9 mouse cellular contexts compared by ENCODE assay signal in genomic region chr3:20198869-20199268, GRCm38 (mm10). TPM values are rescaled to one million over a fixed set of nuclear protein-coding genes. Genes with fewer than 3 reads are reported as not detected.
DNase-seq lines count a peak whose midpoint lies in the region; ATAC-seq and TF ChIP-seq lines count a peak whose summit lies in the region.
"Had no signal": no experiment of that assay in that cellular context is flagged by ENCODE, and none has a peak within 500 bp of the region (broad histone marks: within the 10 kb centered on the region; RNA-seq: fewer than 3 reads in every experiment).

No protein-coding gene starts in this region.

- ATAC-seq in liver, embryonic 12.5 days, result no peak
- ATAC-seq in inflammation-experienced regulatory T-cells, adult 6 months, result peak; percentile 96
- ATAC-seq in midbrain, embryonic 16.5 days, result peak; percentile 71
- no peak for ATAC-seq in stomach, postnatal 0 days (ENCODE audit: low FRiP score, low TSS enrichment)

- no peak overlapping the region for H3K4me3 ChIP-seq in liver, embryonic 12.5 days
- H3K4me3 ChIP-seq in midbrain, embryonic 16.5 days (ENCODE audit: low read depth, low read length), result no peak overlapping the region
- no peak overlapping the region for H3K4me3 ChIP-seq in stomach, postnatal 0 days (ENCODE audit: low read depth, low read length)
- H3K4me3 ChIP-seq: erythroblast, embryonic 14.5 days had no signal

- H3K4me1 ChIP-seq in liver, embryonic 12.5 days, result no peaks in the 10 kb centered on the region
- H3K4me1 ChIP-seq in midbrain, embryonic 16.5 days (ENCODE audit: control insufficient read depth, insufficient read depth, low read length), result no peaks in the 10 kb centered on the region
- no peaks in the 10 kb centered on the region for H3K4me1 ChIP-seq in stomach, postnatal 0 days (replicated peaks; ENCODE audit: control insufficient read depth, insufficient read depth)

- H3K36me3 ChIP-seq in liver, embryonic 12.5 days, result no peaks in the 10 kb centered on the region
- no peaks in the 10 kb centered on the region for H3K36me3 ChIP-seq in midbrain, embryonic 16.5 days (ENCODE audit: control insufficient read depth, insufficient read depth, low read length)
- no peaks in the 10 kb centered on the region for H3K36me3 ChIP-seq in stomach, postnatal 0 days (ENCODE audit: control insufficient read depth, insufficient read depth, low read length)

- no peaks in the 10 kb centered on the region for H3K27me3 ChIP-seq in liver, embryonic 12.5 days (replicated peaks)
- no peaks in the 10 kb centered on the region for H3K27me3 ChIP-seq in midbrain, embryonic 16.5 days (ENCODE audit: control insufficient read depth, insufficient read depth, low read depth, low read length)
- H3K27me3 ChIP-seq in stomach, postnatal 0 days (ENCODE audit: control insufficient read depth, insufficient read depth, low read length), result no peaks in the 10 kb centered on the region

- TF ChIP-seq CTCF in brain, embryonic 14.5 days (IDR thresholded peaks at IDR 0.05; ENCODE audit: borderline replicate concordance, extremely low read depth, insufficient read depth, insufficient read length), result peak; percentile 78
- peak; percentile 92 for TF ChIP-seq CTCF in stomach, postnatal 0 days (IDR thresholded peaks at IDR 0.05; ENCODE audit: low read depth)

- no peak overlapping the region for H3K9ac ChIP-seq in liver, embryonic 12.5 days
- no peak overlapping the region for H3K9ac ChIP-seq in midbrain, embryonic 16.5 days (ENCODE audit: low read depth, low read length)
- H3K9ac ChIP-seq in stomach, postnatal 0 days (ENCODE audit: low read length), result no peak overlapping the region

- intact Hi-C loops in left cerebral cortex, postnatal 4 days (cut with DNase I), result loop anchor here (5.0 kb wide), 1 partner anchor 297 kb away; no protein-coding TSS in a partner anchor

- DNase-seq in liver, result peak; percentile 58
- peak; percentile 73 for DNase-seq in brain, embryonic 14.5 days (ENCODE audit: low read depth)
- DNase-seq in fibroblast of lung, adult 2 months (ENCODE audit: low read depth), result peak; percentile 14
- DNase-seq in left cerebral cortex, postnatal 4 days, result peak; percentile 53
- DNase-seq in stomach, postnatal 0 days (ENCODE audit: low spot score), result peak; percentile 57

- no peak for TF ChIP-seq POLR2A in brain, embryonic 14.5 days (IDR thresholded peaks at IDR 0.05; ENCODE audit: borderline replicate concordance, extremely low read depth, insufficient read depth, insufficient read length, poor library complexity, severe bottlenecking)

- H3K9me3 ChIP-seq in liver, embryonic 12.5 days (replicated peaks), result no peaks in the 10 kb centered on the region
- H3K9me3 ChIP-seq in midbrain, embryonic 16.5 days (replicated peaks; ENCODE audit: control insufficient read depth, low read length, poor library complexity, severe bottlenecking), result no peaks in the 10 kb centered on the region
- no peaks in the 10 kb centered on the region for H3K9me3 ChIP-seq in stomach, postnatal 0 days (ENCODE audit: control insufficient read depth, low read length)

- H3K4me2 ChIP-seq in liver, embryonic 12.5 days, result no peak overlapping the region
- no peak overlapping the region for H3K4me2 ChIP-seq in midbrain, embryonic 16.5 days (ENCODE audit: low read length)
- no peak overlapping the region for H3K4me2 ChIP-seq in stomach, postnatal 0 days (replicated peaks; ENCODE audit: low read depth)

- 18% methylated on average over 6 of the region's 6 CpGs for WGBS in liver, embryonic 12.5 days (ENCODE audit: insufficient replicate concordance)
- 29% methylated on average over 6 of the region's 6 CpGs for WGBS in midbrain, embryonic 16.5 days
- WGBS in stomach, postnatal 0 days, result 28% methylated on average over 6 of the region's 6 CpGs

- TF ChIP-seq EP300 in stomach, postnatal 0 days (optimal IDR thresholded peaks at IDR 0.05), result no peak

- H3K27ac ChIP-seq in liver, embryonic 12.5 days, result no peak overlapping the region
- H3K27ac ChIP-seq in midbrain, embryonic 16.5 days (ENCODE audit: low read length), result no peak overlapping the region
- H3K27ac ChIP-seq in stomach, postnatal 0 days (replicated peaks), result no peak overlapping the region

RNA-seq across cellular contexts. Expression of gene Cpa3, which starts 43.1 kb away (rescaled TPM):
- polyA plus RNA-seq in liver, embryonic 12.5 days (2016; fragmentation: Nextera tagmentation; extraction: Ambion mirVana), result 3.6 and 4.2 TPM in 2 replicates
- polyA plus RNA-seq in brain, embryonic 14.5 days (2012; rRNA removed), result 2.2 and 4.4 TPM in 2 replicates
- polyA plus RNA-seq in inflammation-experienced regulatory T-cells, adult 6 months (2017; shearing (Covaris generic)), result under 1 TPM in 1 of 3 experiments, not detected in 2; 0.70 TPM
- 10 to 100 TPM in 1 of 2 experiments, 1 to 10 TPM in 1; 6.7 to 10.6 TPM for total RNA-seq in left cerebral cortex, postnatal 4 days (2021)
- 0.29 TPM in 1 of 2 replicates, not detected in the other for polyA plus RNA-seq in midbrain, embryonic 16.5 days (2015; fragmentation: Nextera tagmentation; extraction: Ambion mirVana)
- polyA plus RNA-seq in stomach, postnatal 0 days (2015; fragmentation: Nextera tagmentation; extraction: Ambion mirVana), result 10.8 TPM in 2 replicates

RNA-seq across cellular contexts. Expression of gene Gyg, which starts 43.8 kb away (rescaled TPM):
- polyA plus RNA-seq in liver, embryonic 12.5 days (2016; fragmentation: Nextera tagmentation; extraction: Ambion mirVana), result 26.6 and 27.4 TPM in 2 replicates
- 20.4 and 28.5 TPM in 2 replicates for polyA plus RNA-seq in brain, embryonic 14.5 days (2012; rRNA removed)
- polyA plus RNA-seq in inflammation-experienced regulatory T-cells, adult 6 months (2017; shearing (Covaris generic)), result 100 to 1,000 TPM in 2 of 3 experiments, 10 to 100 TPM in 1; 92.6 to 129 (median 107) TPM
- 10 to 100 TPM; 52.5 to 56.4 TPM for total RNA-seq in left cerebral cortex, postnatal 4 days (2021)
- polyA plus RNA-seq in midbrain, embryonic 16.5 days (2015; fragmentation: Nextera tagmentation; extraction: Ambion mirVana), result 53.8 and 70.2 TPM in 2 replicates
- polyA plus RNA-seq in stomach, postnatal 0 days (2015; fragmentation: Nextera tagmentation; extraction: Ambion mirVana), result 28.5 and 28.9 TPM in 2 replicates

Comparison
In these comparisons a context has a peak if more than half of its experiments do, and no peak if none do; other contexts are left out.
1. DNase-seq: peak in every context shown above with its lines; median percentile 73 in brain, embryonic 14.5 days; 58 in liver; 57 in stomach, postnatal 0 days; 53 in left cerebral cortex, postnatal 4 days; 14 in fibroblast of lung, adult 2 months.
2. ATAC-seq: peak in inflammation-experienced regulatory T-cells, adult 6 months (single experiment) and midbrain, embryonic 16.5 days (single experiment); none in liver, embryonic 12.5 days (single experiment) and stomach, postnatal 0 days (single experiment).